Mouse (Mus musculus) urinary bladder, postnatal 36 days (tissue): ENCODE measurements around the gene Cnih1.
"Not testable (repeated sequence)": the region's sequence is repeated elsewhere in the genome, so short reads cannot be mapped to it uniquely, and the experiment has no call there.

Source experiments
- DNase-seq, 2 experiments: peaks; one replicate each; pipeline ENCODE4 v3.0.0; 2022; ENCODE audit warnings: low spot score in 2 of 2, mixed read lengths in 1 of 2

Gene Cnih1

GRCm38 (mm10) chr14:46787787-46788504 lies at the start of gene Cnih1:
Gene Cnih1, minus strand, starts transcription at chr14:46788411.
- peak; percentile 89 to 90 for DNase-seq

- DNase-seq: peak; percentile 3 to 31
Observed at GRCm38 (mm10) chr14:46832354-46833272, 44.4 kb upstream of the Cnih1 start.

- DNase-seq: peak; percentile 92 to 97
Observed at GRCm38 (mm10) chr14:46831837-46832333, 43.7 kb upstream of the Cnih1 start, which contains the start of gene Cgrrf1. Gene Cgrrf1, plus strand, starts transcription at chr14:46832125.

GRCm38 (mm10) chr14:46831295-46831694 lies 43.1 kb upstream of the Cnih1 start:
- DNase-seq: no peak

GRCm38 (mm10) chr14:46827430-46827829 lies 39.2 kb upstream of the Cnih1 start:
- DNase-seq: no peak

- no peak for DNase-seq
Observed at GRCm38 (mm10) chr14:46823996-46824395, 35.8 kb upstream of the Cnih1 start.

GRCm38 (mm10) chr14:46821873-46822716 lies 33.9 kb upstream of the Cnih1 start, which contains the start of gene Gmfb:
Gene Gmfb, minus strand, starts transcription at chr14:46822242.
- peak; percentile 95 to 96 for DNase-seq

- DNase-seq: peak in 1 of 2 experiments; percentile 9
Observed at GRCm38 (mm10) chr14:46821271-46821872, 33.2 kb upstream of the Cnih1 start.

- not testable (repeated sequence) for DNase-seq
Observed at GRCm38 (mm10) chr14:46819961-46820360, 31.8 kb upstream of the Cnih1 start.

- DNase-seq: no peak
Observed at GRCm38 (mm10) chr14:46818743-46819142, 30.5 kb upstream of the Cnih1 start.

GRCm38 (mm10) chr14:46816916-46817622 lies 28.9 kb upstream of the Cnih1 start:
- no peak for DNase-seq

GRCm38 (mm10) chr14:46815640-46816039 lies 27.4 kb upstream of the Cnih1 start:
- no peak for DNase-seq

- no peak for DNase-seq
Observed at GRCm38 (mm10) chr14:46807927-46808326, 19.7 kb upstream of the Cnih1 start.

- no peak for DNase-seq
Observed at GRCm38 (mm10) chr14:46806186-46806585, 18.0 kb upstream of the Cnih1 start.

GRCm38 (mm10) chr14:46803791-46804190 lies 15.6 kb upstream of the Cnih1 start:
- no peak for DNase-seq

GRCm38 (mm10) chr14:46803259-46803658 lies 15.0 kb upstream of the Cnih1 start:
- DNase-seq: no peak

GRCm38 (mm10) chr14:46800684-46801345 lies 12.6 kb upstream of the Cnih1 start:
- DNase-seq: no peak

- peak; percentile 8 to 16 for DNase-seq
Observed at GRCm38 (mm10) chr14:46794157-46794556, 5.9 kb upstream of the Cnih1 start.

- DNase-seq: no peak
Observed at GRCm38 (mm10) chr14:46790723-46791122, 2.5 kb upstream of the Cnih1 start.

GRCm38 (mm10) chr14:46790303-46790702 lies 2.1 kb upstream of the Cnih1 start:
- DNase-seq: no peak
